Mouse (Mus musculus): Measurements from ENCODE around the gene Ostn. TPM values are rescaled to one million over a fixed set of nuclear protein-coding genes. Genes with fewer than 3 reads are reported as not detected.
A peak's percentile ranks its signal among the peaks of the same experiment; 100 is the strongest.

Ostn gene
- total RNA-seq, 2 experiments from 2014 or later, result not detected

DNA sequence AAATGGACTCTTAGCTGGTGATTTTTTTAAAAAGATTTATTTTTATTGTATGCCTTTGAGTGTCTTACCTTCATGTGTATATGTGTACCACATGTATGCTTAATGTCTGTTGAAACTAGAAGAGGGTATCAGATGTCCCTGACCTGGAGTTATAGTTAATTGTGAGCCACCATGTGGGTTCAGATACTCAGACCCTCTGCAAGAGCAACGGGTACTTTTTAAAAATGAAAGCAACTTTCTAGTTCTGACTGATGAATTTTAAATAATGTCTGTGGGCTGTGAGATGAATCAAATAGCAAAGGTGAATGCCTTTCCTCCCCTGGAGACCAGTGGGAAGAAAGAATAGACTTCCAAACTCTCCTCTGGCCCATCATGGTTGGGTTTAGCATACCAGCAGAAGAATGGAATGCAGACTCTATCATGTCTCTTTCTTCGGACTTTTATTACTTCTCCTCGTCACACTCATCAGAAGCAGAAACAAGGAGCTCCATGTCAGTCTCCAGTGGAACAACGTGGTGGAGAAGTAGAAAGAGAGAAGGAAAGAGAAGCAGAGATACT, 79.6 kb downstream of the Ostn start:
- no peak for DNase-seq

DNA sequence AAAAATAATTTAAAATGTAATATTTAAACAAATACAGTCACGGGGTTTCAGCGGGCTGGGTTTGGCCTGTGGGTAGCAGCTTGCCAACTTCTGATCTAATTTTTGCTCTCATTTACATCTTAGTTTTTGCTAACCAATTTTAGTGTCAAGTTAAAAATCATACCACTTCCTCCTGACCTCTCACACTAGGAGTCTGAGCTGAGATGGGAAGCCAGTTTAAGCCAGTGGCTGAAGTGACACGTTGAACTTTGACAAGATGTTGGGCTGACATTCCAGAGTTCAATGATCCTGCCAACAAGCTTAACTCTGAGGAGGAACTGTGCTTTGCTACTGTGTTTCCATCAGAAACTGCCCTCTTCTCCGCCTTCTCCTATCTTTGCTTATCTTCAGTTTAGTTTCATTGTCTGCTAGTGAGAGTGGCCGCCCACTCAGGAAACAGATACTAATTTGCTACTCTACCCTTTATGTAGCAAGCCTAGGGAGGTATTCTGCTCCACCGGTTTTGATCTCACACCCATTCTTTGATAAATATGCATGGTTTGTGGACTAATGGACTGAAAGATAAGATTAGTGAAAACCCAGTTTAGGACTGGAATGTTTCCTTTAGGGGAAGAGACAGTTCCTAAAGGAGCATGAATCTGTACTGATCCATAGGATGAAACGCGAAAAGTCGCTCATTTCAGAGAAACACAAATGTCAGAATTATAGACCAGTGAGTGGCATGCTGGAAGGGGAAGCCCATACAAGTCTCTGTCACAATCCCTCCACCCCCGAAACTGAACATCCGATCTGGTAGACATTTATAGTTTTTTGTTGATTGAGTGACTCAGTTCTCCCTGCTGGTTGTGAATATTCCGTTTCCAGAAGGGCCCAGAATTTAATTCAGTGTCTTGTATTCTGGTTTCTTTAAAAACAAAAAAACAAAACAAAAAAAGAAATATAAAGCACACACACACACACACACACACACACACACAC, 80.6 kb downstream of the Ostn start:
- intact Hi-C loops (cut with DNase I), result no loop called here
- DNase-seq, result peak; percentile 18 to 31

More for the DNA sequence above, 79.6 kb downstream of the Ostn start:
- intact Hi-C loops (cut with DNase I), result no loop called here

DNA sequence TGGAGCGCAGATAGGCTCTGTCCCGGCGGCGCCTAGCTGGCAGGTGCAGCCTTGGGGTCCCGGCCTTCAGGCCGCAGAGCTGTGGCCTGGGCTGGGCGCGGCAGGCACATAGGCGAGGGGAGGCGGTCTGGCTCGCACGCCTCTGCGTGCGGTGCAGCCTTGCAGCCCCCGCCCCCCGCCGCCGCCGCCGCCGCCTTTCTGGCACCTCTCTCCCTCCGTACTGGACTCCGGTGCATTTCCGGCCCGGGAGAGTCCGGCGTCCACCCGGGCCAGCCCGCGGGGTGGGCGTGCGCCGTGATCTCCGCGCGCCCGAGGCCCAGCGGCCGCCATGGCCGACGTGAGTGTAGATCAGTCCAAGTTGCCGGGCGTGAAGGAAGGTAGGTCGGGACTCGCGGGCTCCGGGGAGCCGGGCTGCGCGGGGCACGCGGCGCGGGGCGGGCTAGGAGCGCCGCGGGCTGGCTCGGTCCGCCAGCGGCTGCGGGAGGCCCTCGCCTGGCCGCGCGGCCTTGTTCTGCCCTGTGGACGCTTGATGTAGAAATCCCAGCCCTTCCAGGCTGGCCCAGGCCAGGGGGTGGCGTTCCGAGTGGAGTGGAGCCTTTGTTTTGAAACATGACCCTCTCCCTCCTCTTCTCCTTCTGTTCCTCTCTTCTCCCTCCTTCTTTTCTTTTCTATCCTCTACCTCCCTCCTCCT, 81.6 kb downstream of the Ostn start, which contains the start of gene Ccdc50:
Gene Ccdc50 (plus strand): TSS at position 109 of the 691 bp plus-strand sequence.
- DNase-seq, result peak; percentile 86 to 88
- intact Hi-C loops (cut with DNase I), result no loop called here

DNA sequence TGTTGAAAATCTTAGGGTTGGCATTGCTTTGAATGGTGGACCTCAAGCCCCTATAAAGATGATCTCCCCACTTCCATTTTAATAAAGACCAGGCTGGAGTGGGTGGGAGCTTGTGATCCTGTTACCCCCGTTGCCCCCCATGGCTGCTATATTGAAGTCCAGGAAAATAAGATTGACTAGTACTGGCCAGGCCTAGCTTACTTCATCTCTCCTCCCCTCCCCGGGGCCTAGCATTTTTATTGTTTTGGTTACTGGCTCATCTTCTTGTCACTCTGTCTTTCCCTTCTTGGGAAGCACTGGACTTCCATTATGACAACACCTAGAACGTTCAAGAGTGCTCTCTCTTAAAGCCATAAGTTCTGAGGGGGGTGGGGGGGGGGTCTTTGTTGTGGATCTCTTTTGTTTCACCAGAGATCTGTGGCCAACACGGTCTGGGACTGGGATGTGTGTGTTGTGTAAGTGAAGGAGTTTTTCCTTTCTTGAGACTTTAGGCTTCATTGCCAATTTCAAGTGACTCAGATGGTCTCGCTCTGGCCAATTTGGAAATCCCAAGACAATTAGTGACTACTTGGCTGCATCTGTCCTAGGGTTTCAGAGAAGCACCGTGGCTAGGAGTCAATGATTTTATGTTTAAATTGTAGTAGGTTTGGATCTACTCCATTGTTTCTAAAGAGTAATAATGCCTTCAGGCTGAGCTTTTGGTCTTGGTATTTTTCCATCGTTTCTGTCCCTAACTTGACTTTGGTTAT, 82.4 kb downstream of the Ostn start:
- intact Hi-C loops (cut with DNase I), result no loop called here
- DNase-seq, result peak; percentile 40 to 48

DNA sequence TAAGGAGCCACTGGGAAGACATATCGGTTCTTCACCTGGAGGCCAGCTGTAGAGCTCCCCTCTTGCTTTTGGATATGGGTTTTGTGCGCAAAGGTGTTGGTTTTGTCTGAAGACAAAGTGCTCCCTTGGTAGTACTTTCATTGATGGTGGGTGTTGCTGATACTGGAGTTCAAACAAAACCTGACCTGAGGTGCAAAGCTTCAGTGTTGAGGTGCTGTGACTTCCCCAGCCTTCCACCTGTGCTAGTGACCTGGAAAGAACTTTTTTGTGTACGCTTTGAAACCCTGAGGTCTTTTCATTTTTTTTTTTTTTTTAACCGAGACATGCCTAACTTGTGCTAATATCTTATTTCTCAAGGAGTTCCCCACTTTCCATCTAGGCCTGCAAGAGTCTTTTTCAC, 83.0 kb downstream of the Ostn start:
- intact Hi-C loops (cut with DNase I), result no loop called here
- DNase-seq, result peak in 1 of 2 experiments; percentile 8

DNA sequence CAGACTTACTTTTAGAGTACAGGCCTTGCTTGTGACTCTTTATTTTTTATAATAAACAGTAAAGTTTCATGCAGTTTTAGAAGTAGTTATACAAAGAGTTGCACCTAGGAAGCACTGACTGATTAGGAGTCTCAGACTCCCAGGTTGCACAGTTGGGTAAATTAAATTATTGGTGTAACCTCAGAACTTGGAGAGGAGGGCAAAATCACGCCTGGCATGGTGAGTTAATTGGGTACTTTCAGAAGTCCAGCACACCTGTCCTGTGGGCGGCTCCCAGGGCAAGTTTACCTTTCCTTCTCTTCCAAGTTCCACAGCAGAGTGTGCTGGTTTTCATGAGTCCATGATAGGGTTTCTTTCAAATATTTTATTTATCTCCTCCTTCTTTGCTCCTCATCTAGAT, 84.6 kb downstream of the Ostn start:
- intact Hi-C loops (cut with DNase I), result no loop called here

DNA sequence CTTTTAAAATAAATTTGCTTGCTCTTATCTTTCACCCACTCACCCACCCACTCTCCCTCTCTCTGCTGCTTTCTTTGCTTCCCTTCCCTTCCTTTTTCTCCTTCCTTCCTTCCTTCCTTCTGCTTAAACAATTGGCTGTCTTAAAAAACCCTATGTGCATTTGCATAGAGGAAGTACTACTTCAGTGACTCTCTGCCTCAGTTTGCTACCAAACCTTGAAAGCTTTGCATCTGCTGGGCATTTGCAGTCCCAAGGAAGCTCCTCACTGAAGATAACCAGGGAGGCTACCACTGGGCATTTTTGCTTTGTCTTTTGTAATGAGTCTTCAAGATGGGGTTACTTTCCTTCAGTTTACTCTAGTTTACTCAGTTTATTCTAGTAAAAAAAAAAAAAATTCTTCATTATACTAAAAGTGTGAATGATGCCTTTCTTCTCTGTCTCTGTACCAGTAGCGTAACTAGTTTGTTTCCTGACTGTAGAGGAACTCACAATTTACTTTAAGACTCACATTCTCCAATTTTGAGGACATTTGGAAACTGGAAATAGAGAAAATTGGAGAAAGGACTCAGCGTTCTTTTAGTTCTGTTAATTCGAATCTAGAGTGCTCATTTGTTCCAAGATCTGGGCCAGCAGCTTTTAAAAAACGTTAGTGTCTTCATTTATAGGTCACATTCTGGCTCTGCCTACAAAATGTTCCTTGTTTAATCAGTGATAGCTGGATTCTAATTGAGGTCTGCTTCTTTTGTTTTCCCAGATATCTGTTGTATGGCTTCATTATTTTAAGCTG, 88.2 kb downstream of the Ostn start:
- intact Hi-C loops (cut with DNase I), result no loop called here
- peak in 1 of 2 experiments; percentile 18 for DNase-seq

More for the DNA sequence above, 84.6 kb downstream of the Ostn start:
- DNase-seq, result no peak

DNA sequence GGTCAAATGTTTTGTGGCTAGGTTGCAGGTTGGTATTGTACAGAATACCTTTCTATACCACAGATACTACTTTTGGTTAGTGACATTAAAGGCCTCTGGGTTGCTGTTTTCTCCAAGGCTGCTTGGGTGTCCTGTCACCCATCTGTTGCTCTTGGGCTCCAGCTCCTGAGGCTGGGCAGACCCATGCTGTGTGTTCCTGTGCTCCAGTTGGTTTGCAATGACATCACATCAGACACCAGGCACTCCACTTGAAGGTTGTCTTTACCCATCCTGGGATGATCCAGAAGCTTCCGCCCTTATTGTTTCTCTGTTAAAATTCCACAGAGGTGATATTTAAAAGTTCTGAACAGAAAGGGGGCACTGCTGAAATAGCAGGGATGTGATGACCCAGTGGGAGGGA, 89.7 kb downstream of the Ostn start:
- intact Hi-C loops (cut with DNase I), result no loop called here
- DNase-seq, result no peak

DNA sequence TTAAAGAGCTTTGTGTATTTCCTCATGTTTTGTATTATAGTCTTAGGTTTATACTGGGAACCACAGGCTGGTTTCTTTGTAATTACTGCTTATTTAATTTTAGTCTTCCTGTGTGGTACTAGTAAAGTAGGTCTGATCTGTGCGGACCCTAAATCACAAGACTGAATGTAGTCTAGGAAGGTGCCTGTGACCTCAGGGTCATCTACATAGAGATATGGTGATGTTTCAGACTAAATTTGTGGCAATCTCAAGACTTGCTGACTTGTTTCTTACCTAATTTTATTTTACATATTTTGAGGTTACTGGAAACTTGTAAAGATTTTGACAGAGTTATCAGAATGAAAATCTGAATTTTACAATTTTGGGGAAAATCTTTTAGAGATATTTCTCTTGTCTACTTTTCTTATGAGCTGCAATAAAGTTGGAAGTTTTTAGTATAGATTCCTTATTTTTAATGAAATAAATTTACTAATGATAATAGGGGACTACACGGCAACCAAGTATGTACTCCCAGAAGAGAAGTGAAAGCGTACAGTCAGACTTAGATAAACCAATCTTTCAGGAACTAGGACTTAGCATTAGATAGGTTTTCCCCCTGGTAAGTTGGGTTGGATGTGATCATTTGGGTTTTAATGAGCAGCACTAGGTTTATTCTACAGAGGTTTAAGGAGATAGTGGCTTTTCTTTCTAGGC, 91.9 kb downstream of the Ostn start:
- DNase-seq, result no peak
- intact Hi-C loops (cut with DNase I), result no loop called here

DNA sequence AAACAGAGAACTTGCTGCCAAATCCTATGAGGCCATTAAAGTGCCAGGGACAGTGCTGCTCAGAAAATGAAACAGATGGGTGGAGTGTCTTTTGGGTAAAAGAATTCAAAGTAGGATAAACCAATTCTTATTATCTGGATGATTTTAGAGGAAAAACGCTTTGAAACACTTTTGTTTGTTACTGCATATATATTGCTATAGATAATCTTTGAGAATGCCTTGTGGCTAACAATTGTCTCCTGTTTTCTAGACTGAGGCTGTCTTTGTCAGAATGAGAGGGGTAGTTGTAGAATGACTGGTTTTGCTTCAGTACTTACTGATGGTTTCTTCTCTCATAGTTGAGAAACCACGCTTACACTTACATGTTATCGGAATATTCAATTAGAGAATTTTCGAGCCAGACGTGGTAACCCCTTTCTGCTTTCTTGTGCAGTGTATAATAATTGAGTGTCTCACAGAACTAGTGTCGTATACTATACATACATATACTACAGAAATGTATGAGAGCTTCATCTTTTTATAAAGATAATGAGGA, 92.5 kb downstream of the Ostn start:
- no peak for DNase-seq
- intact Hi-C loops (cut with DNase I), result no loop called here

Other genes with a start within 250 kb of the Ostn start
- gene Uts2b, start 62.8 kb downstream of the Ostn start, total RNA-seq (2021), result 1 to 10 TPM in 1 of 2 experiments, under 1 TPM in 1; 0.64 to 1.1 TPM
- 10 to 100 TPM; 56.6 to 58.2 TPM for gene Ccdc50, start 81.4 kb downstream of the Ostn start, total RNA-seq (2021)

Data from heart, postnatal 10 days (tissue).